Mouse (Mus musculus) kidney, postnatal 4 days (tissue): ENCODE results near the gene E2f3.
A peak's percentile ranks its signal among the peaks of the same experiment; 100 is the strongest.

Source experiments
- DNase-seq, 2 experiments: peaks; one replicate each; pipeline ENCODE4 v3.0.0; 2021; ENCODE audit warnings: mixed read lengths in 2 of 2

E2f3 gene

DNA sequence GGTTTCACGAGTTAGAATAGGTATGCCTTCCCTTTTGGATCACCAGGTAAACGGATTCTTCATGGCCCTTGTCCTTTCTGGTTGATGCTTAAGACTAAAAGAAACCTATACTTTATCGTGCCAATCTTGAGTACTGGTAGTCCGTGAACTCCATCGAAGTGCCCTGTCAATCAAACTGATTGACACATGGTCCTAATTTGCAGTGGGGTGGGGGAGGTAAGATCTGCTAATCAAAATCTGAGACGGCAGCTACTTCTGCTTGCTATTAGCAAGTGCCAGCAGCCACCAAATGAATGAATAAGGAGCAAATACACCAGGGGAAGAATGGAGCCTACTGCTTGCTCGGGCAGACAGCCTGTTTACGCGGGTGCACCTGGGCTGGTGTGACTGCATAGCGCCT is 72.3 kb downstream of the E2f3 start:
- DNase-seq: no peak

DNA sequence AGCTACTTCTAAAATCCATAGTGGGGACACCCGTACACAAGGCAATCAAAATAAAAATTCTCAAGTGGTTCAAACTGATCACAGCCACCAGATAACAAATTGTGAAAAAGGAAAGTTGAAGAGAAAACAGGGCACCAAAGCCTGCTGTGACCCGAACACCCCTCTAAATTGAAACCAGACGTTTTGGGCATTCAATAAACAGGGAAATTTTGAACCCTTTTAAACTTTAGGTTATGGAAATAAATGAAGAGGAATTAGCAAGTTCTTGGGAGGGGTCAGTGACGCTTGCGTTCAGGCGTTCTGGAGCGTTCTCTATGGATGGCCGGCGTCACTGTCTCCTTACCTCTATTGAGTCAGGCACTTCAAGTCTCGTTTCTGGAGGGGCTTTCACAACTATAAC is 72.8 kb downstream of the E2f3 start:
- no peak for DNase-seq

DNA sequence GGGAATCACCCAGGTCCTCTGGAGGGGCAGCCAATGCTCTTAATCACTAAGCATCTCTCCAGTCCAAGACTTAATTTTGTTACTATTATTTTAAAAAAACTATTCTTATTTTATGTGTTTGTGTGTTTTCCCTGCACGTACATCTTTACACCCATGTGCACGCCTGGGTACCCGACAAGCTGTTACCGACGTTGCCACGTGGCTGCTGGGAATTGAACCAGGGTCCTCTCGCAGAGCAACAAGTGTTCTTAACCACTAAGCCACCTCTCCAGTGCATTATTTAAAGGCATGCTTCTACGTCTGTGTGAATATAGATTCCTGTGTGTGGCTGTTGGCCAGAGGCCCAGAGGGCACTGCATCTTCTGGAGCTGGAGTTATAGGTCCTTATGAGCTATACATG is 73.6 kb downstream of the E2f3 start:
- DNase-seq: no peak

DNA sequence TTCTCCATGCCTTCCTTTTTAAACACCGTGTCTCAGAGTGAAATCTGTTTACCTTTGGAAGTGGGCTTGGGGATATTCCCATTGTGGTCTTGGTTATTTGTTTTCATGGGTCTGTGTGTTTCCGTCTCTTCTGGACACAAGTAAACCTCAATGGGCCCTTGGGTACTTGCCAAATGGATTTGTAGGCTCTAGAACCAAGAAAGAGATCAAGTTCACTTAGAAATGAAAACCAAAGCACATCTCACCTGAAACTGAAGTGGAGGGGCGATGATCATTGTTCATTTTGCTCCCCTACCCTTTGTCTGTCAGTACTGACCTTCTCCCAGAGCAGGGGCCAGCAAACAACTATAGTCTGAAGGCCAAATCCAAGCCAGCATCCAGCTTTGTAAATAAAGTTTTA is 74.7 kb downstream of the E2f3 start:
- DNase-seq: no peak

DNA sequence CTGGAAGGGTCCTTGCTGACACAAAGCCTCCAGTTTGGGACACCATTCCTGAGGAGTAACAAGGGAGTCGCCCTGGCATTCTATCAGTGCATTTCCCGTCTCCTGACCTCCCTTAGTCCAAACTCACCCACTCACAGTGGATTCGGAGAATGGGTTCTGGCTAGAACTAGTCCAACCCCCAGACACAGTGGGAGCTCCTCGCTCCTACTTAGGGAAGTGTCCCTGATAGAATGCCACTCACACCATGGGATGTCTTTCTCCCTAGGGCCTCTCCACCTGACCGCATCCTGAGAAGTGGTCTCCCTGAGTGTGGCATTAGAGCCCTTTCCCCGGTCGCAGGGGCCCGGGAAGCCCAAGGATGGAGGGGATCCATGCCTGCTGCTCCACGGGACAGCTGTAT is 77.4 kb downstream of the E2f3 start:
- DNase-seq: no peak

DNA sequence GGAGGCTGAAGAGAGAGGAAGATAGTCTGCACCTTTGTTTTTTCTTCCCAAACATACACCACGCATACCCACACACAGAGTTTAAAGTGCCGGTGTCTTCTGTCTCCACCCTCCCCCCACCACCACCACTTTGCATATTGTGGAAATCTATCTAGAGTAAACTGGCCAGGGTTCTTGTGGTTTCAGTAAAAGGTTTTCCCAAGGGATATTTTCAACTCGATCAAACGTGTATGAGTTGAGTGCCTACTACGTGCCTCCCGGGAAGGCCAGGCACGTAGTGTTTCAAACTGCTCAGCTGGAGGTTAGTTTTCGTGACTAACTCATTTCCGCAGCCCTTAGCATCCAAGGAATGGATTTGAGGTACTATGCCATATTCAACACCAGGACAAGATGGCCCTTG is 77.9 kb downstream of the E2f3 start:
- no peak for DNase-seq

DNA sequence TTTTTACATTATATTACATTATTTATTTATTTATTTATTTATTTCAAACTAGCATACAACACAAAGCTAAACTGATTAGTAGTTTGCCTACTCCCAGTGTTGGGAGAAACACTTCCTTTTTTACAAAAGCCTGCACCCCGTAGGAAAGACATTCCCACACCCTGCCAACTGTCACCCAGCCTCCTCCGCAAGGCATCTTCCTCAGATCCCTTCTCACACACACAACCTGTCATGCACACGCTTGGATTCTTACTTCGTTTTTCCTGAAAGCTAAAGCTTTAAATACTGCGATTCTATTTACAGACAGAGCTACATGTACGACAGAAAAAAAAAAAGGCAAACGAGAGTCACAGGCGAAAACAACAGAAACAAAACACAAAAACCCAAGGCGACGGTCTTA is 79.1 kb downstream of the E2f3 start:
- no peak for DNase-seq

DNA sequence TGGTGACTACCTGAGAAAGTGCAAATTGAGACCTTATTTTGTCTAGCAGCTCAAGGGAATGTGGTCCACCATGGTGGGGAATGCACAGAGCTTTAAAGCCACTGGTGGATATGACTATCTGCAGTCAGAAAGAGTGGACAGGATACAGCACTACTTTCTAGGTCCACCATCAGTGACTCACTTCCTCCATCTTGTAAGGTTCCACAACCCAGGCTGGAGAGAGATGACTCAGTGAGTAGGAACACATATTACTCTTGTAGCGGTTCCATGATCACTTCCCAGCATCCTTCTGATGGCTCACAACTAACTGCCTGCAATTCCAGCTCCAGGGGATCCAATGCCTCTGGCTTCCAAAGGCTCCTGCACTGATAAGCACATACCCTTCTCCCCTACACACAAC is 82.5 kb downstream of the E2f3 start:
- no peak for DNase-seq

DNA sequence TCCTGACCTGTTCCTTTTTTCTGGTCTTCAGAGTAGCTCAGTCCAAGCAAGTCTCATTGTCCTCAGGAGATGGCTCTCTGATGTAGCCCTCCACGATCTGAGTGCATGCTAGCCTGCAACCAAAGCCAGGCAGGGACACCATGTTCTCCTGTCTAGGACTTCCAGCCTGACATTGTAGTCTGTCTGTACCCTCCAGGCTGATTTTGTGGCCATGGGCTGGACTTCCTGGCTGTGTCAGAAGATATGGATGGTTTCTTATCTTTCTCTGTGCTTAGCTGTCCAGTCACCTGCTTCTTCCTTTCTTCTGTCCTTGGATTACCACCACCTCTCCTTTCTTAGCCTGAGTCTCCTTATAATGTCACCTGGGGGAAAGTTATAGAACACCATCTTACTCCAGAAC is 83.2 kb downstream of the E2f3 start:
- no peak for DNase-seq

DNA sequence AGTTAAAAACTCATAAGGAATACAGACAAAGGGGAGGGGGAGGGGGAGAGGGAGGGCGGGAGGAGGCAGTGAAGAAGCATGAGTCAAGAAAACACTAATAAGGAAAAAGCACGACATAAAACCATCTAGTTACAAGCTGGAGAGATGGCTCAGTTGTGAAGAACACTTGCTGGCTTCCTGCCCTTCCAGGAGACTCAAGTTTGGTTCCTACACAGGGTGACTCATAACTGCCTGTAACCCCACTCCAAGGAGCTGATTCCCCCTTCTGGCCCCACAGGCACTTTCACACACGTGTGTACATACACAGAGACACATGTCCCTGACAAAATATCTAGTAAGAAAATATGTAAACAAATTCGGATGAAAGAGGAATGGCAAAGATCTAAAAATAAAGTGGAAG is 84.2 kb downstream of the E2f3 start:
- DNase-seq: no peak

DNA sequence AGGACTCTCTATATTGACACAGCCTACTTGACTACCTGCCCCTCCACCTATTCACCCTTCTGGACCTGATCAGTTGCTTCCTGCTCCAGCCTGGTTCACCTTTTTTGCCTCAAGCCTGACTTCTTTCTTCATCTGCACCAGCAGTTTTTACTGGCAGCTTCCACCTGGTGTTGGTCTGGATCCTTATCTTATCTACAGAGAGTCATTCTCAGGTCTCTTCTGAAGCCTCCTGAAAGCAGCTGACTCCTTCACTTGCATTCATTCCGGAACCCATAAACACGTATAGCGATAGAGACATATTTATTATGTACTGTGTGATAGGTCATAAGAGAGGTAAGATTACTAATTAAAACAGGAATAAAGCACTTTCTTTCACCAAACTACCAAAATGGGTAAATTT is 119.1 kb downstream of the E2f3 start:
- DNase-seq: no peak

DNA sequence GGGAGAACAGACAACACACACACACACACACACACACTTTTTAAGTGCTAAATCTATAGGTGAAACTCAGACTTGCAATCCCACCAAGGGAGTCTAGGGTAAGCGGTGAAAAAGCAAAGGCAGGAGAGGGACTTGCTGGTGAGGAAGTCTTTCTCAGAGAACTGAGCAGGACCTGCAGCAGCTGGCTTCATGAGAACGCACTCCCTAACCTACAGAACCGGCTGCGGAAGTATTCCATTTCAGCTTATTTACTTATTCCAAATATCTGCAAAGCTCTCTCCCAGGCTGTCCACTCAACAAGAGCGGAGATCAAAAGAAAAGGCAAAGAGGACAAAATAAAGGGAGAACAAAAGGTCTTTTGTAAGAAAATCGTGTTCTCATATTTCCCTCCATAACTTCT is 121.5 kb downstream of the E2f3 start:
- DNase-seq: no peak

DNA sequence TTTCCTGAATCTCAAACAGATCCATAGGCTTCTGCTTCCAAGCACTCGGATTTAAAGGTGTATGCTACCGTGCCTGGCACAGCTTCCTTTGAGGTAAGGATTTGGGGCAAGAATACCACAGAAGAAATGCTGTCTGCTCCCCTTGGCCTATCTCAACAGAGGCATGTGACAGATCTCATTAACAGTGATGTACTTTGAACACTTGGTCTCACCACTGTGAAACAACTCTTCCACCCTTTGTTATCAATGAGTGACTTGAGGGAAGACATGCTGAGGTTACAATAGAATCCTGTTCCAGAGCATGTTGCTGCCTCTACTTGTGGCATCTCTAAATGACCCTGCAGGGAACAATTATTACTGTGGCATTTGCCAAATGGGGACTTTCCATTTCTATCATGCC is 125.8 kb downstream of the E2f3 start:
- no peak for DNase-seq

DNA sequence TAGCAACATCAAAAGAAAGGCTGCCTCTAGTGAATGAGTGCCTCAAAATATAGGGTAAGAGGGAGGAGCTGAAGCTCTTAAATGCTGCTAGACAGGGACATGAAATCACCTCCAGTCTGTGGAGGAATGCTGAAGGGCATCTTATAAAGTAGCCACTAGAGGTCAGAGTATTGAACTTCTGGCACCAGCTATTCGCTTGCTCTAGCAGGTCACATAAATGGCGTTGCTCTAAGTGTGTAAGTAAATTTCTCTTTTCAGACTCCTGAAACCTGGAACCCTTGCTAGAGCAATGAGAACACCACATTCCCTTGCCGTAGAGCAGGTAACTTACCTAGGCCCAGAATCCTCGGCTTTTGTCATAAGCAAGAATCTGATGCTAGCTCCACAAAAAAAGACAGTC is 128.4 kb downstream of the E2f3 start:
- DNase-seq: peak; percentile 6 to 37
